Mouse (Mus musculus) C2C12 (cell line): ENCODE measurements around the gene Mcrip2.

Source experiments
- CEBPB ChIP-seq: IDR thresholded peaks from one replicate; pipeline ENCODE4 v1.6.1; 2011; ENCODE audit warnings: low read depth, mild to moderate bottlenecking, control low read depth, moderate library complexity
- CTCF ChIP-seq: IDR thresholded peaks from one replicate; pipeline ENCODE4 v1.5.1; 2011; ENCODE audit not compliant: control insufficient read depth, insufficient read depth, insufficient read length
- MAX ChIP-seq: IDR thresholded peaks from one replicate; pipeline ENCODE4 v1.6.1; 2011; ENCODE audit warnings: mild to moderate bottlenecking, control low read depth
- MYOD1 ChIP-seq: IDR thresholded peaks from one replicate; pipeline ENCODE4 v1.6.1; 2011; ENCODE audit warnings: low read depth; ENCODE audit not compliant: control insufficient read depth, insufficient read length
- MYOG ChIP-seq: IDR thresholded peaks from one replicate; pipeline ENCODE4 v1.6.1; 2011; ENCODE audit not compliant: control insufficient read depth, insufficient read length; ENCODE audit errors: extremely low read depth
- USF1 ChIP-seq: IDR thresholded peaks from one replicate; pipeline ENCODE4 v1.6.1; 2011; ENCODE audit warnings: low read depth, mild to moderate bottlenecking, control low read depth, moderate library complexity

GRCm38 (mm10) chr17:25863681-25864080, 4.9 kb downstream of the Mcrip2 start:
- TF ChIP-seq CTCF (no peak), USF1 (no peak), MYOD1 (no peak), MYOG (no peak), CEBPB (no peak), MAX (no peak)
